ENCODE assay signal across 22 mouse cellular contexts in the genomic region with DNA sequence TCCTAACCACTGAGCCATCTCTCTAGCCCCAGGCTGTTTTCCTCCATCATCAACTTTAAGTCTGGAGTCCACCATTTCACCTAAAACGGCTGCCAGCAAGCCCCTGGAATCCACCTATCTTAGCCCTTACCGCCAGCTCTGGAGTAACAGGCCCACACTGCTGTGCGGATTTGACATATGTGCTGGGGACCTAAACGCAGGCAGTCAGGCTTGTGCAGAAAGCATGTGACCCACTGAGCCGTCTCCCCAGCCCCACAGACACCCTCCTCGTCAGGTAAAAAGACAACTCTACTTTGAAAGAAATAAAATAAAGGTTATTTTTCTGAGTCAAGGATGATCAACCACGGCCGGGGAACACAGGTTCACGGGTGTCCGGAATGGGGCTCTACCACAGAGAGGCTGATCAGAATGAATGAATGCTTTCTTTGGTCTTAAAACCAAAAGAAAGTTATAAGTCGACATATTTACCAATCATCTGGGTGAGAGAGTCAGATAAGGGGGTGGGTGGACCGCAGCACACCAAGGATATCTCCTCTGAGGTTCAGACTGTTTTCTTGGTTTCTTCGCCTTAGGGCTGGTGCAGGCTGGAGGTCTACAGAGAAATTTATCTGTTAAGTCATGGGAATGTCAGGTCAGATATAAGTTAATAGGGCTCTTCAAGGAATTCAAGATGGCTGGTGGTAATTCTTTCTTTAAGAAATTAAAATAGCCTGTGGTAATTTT. TPM values are rescaled to one million over a fixed set of nuclear protein-coding genes. Genes with fewer than 3 reads are reported as not detected.
DNase-seq lines count a peak whose midpoint lies in the region; ATAC-seq lines count a peak whose summit lies in the region.
"Had no signal": no experiment of that assay in that cellular context is flagged by ENCODE, and none has a peak within 500 bp of the region (broad histone marks: within the 10 kb centered on the region; RNA-seq: fewer than 3 reads in every experiment).

No protein-coding gene starts in this region.

- H3K4me2 ChIP-seq in liver, embryonic 13.5 days: peak overlapping the region; percentile 73
- H3K4me2 ChIP-seq: heart, embryonic 15.5 days had no signal

- peak; percentile 80 for ATAC-seq in liver, embryonic 13.5 days (ENCODE audit: low read depth)
- ATAC-seq: forebrain, embryonic 16.5 days had no signal

- no peak overlapping the region for H3K4me3 ChIP-seq in heart, embryonic 10.5 days
- peak overlapping the region; percentile 44 for H3K4me3 ChIP-seq in liver, embryonic 13.5 days (replicated peaks)
- no peak overlapping the region for H3K4me3 ChIP-seq in embryonic facial prominence, embryonic 10.5 days
- H3K4me3 ChIP-seq: heart, embryonic 15.5 days; myocyte had no signal

- no peaks in the 10 kb centered on the region for H3K9me3 ChIP-seq in heart, embryonic 10.5 days
- no peaks in the 10 kb centered on the region for H3K9me3 ChIP-seq in liver, embryonic 13.5 days (replicated peaks)
- no peaks in the 10 kb centered on the region for H3K9me3 ChIP-seq in embryonic facial prominence, embryonic 10.5 days
- H3K9me3 ChIP-seq: heart, embryonic 15.5 days had no signal

- peak overlapping the region; percentile 37; the same call in 1 of the 2 replicates for H3K27ac ChIP-seq in heart, embryonic 10.5 days
- H3K27ac ChIP-seq in liver, embryonic 13.5 days: peak overlapping the region; percentile 97
- H3K27ac ChIP-seq in embryonic facial prominence, embryonic 10.5 days (replicated peaks): no peak overlapping the region
- H3K27ac ChIP-seq: heart, embryonic 15.5 days had no signal

- peaks cover 12% of the 10 kb centered on the region for H3K27me3 ChIP-seq in heart, embryonic 10.5 days (ENCODE audit: insufficient read depth, poor library complexity, severe bottlenecking)
- no peaks in the 10 kb centered on the region for H3K27me3 ChIP-seq in liver, embryonic 13.5 days
- H3K27me3 ChIP-seq in embryonic facial prominence, embryonic 10.5 days (replicated peaks; ENCODE audit: low read depth, poor library complexity, severe bottlenecking): peaks cover 9% of the 10 kb centered on the region

- DNase-seq in heart, embryonic 10.5 days (ENCODE audit: low spot score): no peak
- DNase-seq in heart, adult 9 months (ENCODE audit: low spot score in 2 of 2): no peak
- peak; percentile 67 for DNase-seq in c-Kit-positive CD71-positive TER-119-negative erythroid progenitor cells, embryonic 14.5 days (ENCODE audit: low read depth)
- peak; percentile 69 for DNase-seq in liver, embryonic 13.5 days
- DNase-seq in spleen, postnatal 10 days (ENCODE audit: low spot score in 2 of 2): peak; percentile 48 to 51
- no peak for DNase-seq in embryonic facial prominence, embryonic 10.5 days (ENCODE audit: low spot score)
- no peak for DNase-seq in cerebellum, adult 9-10 months
- DNase-seq in gastrocnemius, postnatal 25 days: no peak
- DNase-seq: adrenal gland, postnatal 10 days; cerebellum, adult 9-11 months; heart, adult 11 months; layer of hippocampus, postnatal 36 days; left cerebral cortex, postnatal 4 days; lung, adult 18-20 months; thymus, postnatal 36 days had no signal

- 74% methylated on average over 13 of the region's 13 CpGs for WGBS in heart, embryonic 10.5 days
- WGBS in liver, embryonic 13.5 days (ENCODE audit: insufficient replicate concordance): 24% methylated on average over 13 of the region's 13 CpGs
- WGBS in embryonic facial prominence, embryonic 10.5 days: 87% methylated on average over 13 of the region's 13 CpGs

- H3K9ac ChIP-seq in liver, embryonic 13.5 days: peak overlapping the region; percentile 75
- H3K9ac ChIP-seq: heart, embryonic 15.5 days had no signal

- H3K4me1 ChIP-seq in heart, embryonic 10.5 days: peaks cover 22% of the 10 kb centered on the region
- peaks cover 64% of the 10 kb centered on the region for H3K4me1 ChIP-seq in liver, embryonic 13.5 days (replicated peaks)
- H3K4me1 ChIP-seq in embryonic facial prominence, embryonic 10.5 days: peaks cover 5% of the 10 kb centered on the region; the same call in 1 of the 2 replicates

- no peaks in the 10 kb centered on the region for H3K36me3 ChIP-seq in heart, embryonic 10.5 days
- no peaks in the 10 kb centered on the region for H3K36me3 ChIP-seq in liver, embryonic 13.5 days
- no peaks in the 10 kb centered on the region for H3K36me3 ChIP-seq in embryonic facial prominence, embryonic 10.5 days (replicated peaks)
- H3K36me3 ChIP-seq: heart, embryonic 15.5 days had no signal

RNA-seq across cellular contexts. Expression of a gene that starts 12.0 kb away (rescaled TPM):
- polyA plus RNA-seq in heart, embryonic 10.5 days (2016; fragmentation: Nextera tagmentation; extraction: Ambion mirVana): 245 and 506 TPM in 2 replicates
- 1.5 and 2.8 TPM in 2 replicates for polyA plus RNA-seq in liver, embryonic 13.5 days (2015; fragmentation: Nextera tagmentation; extraction: Ambion mirVana)
- 15.6 and 16.2 TPM in 2 replicates for polyA plus RNA-seq in embryonic facial prominence, embryonic 10.5 days (2016; fragmentation: Nextera tagmentation; extraction: Ambion mirVana)
- 1,000 to 10,000 TPM in 1 of 2 experiments, 100 to 1,000 TPM in 1; 646 to 1,026 TPM for total RNA-seq in gastrocnemius, postnatal 25 days (2021)
- total RNA-seq: hematopoietic stem cell, adult 5-6 weeks; neutrophil, adult 5-6 weeks had no signal

RNA-seq across cellular contexts. Expression of a gene that starts 12.1 kb away (rescaled TPM):
- 0.58 and 1.1 TPM in 2 replicates for polyA plus RNA-seq in heart, embryonic 10.5 days (2016; fragmentation: Nextera tagmentation; extraction: Ambion mirVana)
- not detected in 2 replicates for polyA plus RNA-seq in liver, embryonic 13.5 days (2015; fragmentation: Nextera tagmentation; extraction: Ambion mirVana)
- 0.77 TPM in 1 of 2 replicates, not detected in the other for polyA plus RNA-seq in embryonic facial prominence, embryonic 10.5 days (2016; fragmentation: Nextera tagmentation; extraction: Ambion mirVana)
- total RNA-seq in gastrocnemius, postnatal 25 days (2021): not detected
- total RNA-seq: hematopoietic stem cell, adult 5-6 weeks; neutrophil, adult 5-6 weeks had no signal
- polyA plus RNA-seq: midbrain, embryonic 14.5 days; small intestine, adult 2 months had no signal

RNA-seq across cellular contexts. Expression of a gene that starts 17.4 kb away (rescaled TPM):
- 5.4 and 12.1 TPM in 2 replicates for polyA plus RNA-seq in heart, embryonic 10.5 days (2016; fragmentation: Nextera tagmentation; extraction: Ambion mirVana)
- polyA plus RNA-seq in liver, embryonic 13.5 days (2015; fragmentation: Nextera tagmentation; extraction: Ambion mirVana): 0.99 and 1.6 TPM in 2 replicates
- polyA plus RNA-seq in embryonic facial prominence, embryonic 10.5 days (2016; fragmentation: Nextera tagmentation; extraction: Ambion mirVana): 43.6 and 60.0 TPM in 2 replicates
- 10 to 100 TPM; 52.0 to 64.1 TPM for total RNA-seq in gastrocnemius, postnatal 25 days (2021)
- total RNA-seq: hematopoietic stem cell, adult 5-6 weeks; neutrophil, adult 5-6 weeks had no signal

Comparison
In these comparisons a context has a peak if more than half of its experiments do, and no peak if none do; other contexts are left out.
1. DNase-seq: peak in c-Kit-positive CD71-positive TER-119-negative erythroid progenitor cells, embryonic 14.5 days (single experiment), liver, embryonic 13.5 days (single experiment) and spleen, postnatal 10 days (2 of 2); none in heart, embryonic 10.5 days (single experiment), heart, adult 9 months (0 of 2), embryonic facial prominence, embryonic 10.5 days (single experiment), cerebellum, adult 9-10 months (single experiment) and gastrocnemius, postnatal 25 days (single experiment).
2. RNA of a gene that starts 12.0 kb away (polyA plus RNA-seq): 245 to 506 TPM in heart, embryonic 10.5 days; 15.6 to 16.2 TPM in embryonic facial prominence, embryonic 10.5 days and 1.5 to 2.8 TPM in liver, embryonic 13.5 days; every median in the first group is over 10 times any median in the second.